Mouse (Mus musculus): Measurements from ENCODE around the gene Pnisr. TPM values are rescaled to one million over a fixed set of nuclear protein-coding genes. Genes with fewer than 3 reads are reported as not detected.

Gene Pnisr
- polyA plus RNA-seq (2016; fragmentation: Nextera tagmentation; extraction: Ambion mirVana): 109 and 151 TPM in 2 replicates

DNA sequence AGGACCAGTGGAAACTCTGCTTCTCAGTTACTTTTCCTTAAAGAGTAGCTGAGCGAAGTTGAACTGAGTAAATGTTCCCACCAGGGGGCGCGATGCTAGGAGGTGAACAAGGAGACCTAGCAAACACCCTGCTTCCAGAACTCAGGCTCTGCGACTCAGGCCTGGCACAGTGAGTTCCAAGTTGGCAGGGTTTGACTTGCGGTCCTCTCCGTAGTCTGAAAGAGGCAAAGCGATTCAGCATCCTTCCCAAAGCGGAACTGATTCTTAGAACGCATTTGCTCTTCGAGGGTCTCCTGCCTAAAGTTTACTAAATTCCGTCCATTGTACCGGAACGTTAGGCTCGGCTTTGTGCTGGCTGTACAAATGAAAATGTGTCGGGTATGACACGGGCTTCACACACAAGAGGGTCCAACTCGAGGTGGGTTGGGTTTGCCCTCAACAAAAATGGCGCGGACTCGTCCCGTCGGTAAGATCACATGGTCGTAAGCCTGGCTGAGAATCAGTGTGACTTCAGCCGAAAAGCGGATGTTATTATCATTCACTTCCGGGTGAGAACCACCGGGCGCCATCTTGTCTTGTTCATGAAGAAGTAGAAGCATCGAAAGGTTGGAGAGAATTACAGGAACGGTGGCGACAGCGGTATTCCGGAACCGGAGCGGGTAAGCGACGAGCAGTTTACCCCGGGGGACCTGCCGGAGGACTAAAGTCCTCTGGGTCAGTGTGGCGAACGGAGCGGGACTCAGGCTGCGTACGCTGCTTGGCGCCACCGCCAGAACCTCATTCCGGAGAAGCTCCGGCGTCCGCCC lies at the start of gene Pnisr:
Gene Pnisr, plus strand, starts transcription at position 103 of the 806 bp plus-strand sequence.
- H3K27ac ChIP-seq: peak within 1 kb of the TSS; percentile 99
- peaks cover 7% of the 10 kb centered on the region; the same call in 1 of the 2 replicates for H3K36me3 ChIP-seq
- no peaks in the 10 kb centered on the region for H3K9me3 ChIP-seq (replicated peaks)
- peak; percentile 93 for DNase-seq (ENCODE audit: low spot score)
- H3K4me3 ChIP-seq: peak within 1 kb of the TSS; percentile 93
- WGBS: under 1% methylated on average over 50 of the region's 50 CpGs
- H3K27me3 ChIP-seq (ENCODE audit: low read depth, poor library complexity, severe bottlenecking): no peaks in the 10 kb centered on the region
- 0 out of 2 replicates have a peak, but pooled peaks cover 4% of the 10 kb centered on the region for H3K4me1 ChIP-seq

DNA sequence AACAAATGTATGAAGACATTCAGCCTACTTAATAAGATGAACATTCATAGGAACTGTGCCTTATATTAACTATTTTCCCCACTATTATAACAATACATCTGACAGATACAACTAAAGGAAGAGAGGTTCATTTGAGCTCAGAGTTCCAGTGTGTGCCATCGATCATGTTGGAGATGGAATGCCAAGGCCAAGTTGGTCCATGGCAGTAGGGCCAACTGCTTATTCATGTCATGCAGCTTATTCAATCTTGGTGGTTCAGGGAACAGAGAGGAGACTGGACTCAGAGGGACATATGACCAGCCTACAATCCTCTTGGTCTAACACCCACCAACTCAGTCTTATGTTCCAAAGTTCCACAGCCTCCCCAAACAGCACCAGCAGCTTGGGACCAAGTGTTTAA lies 46.4 kb upstream of the Pnisr start:
- peaks cover 68% of the 10 kb centered on the region for H3K36me3 ChIP-seq
- no peaks in the 10 kb centered on the region for H3K4me1 ChIP-seq
- 93% methylated on average over 1 of the region's 1 CpGs for WGBS
- H3K9me3 ChIP-seq (replicated peaks): no peaks in the 10 kb centered on the region
- H3K4me3 ChIP-seq: no peak overlapping the region
- no peaks in the 10 kb centered on the region for H3K27me3 ChIP-seq (ENCODE audit: low read depth, poor library complexity, severe bottlenecking)
- DNase-seq (ENCODE audit: low spot score): no peak
- H3K27ac ChIP-seq: no peak overlapping the region

GRCm38 (mm10) chr4:21801620-21802019 lies 45.8 kb upstream of the Pnisr start:
- no peak overlapping the region for H3K4me3 ChIP-seq
- H3K4me1 ChIP-seq: no peaks in the 10 kb centered on the region
- no peak overlapping the region for H3K27ac ChIP-seq
- no peak for DNase-seq (ENCODE audit: low spot score)
- H3K27me3 ChIP-seq (ENCODE audit: low read depth, poor library complexity, severe bottlenecking): no peaks in the 10 kb centered on the region
- 89% methylated on average over 2 of the region's 2 CpGs for WGBS
- peaks cover 68% of the 10 kb centered on the region for H3K36me3 ChIP-seq
- H3K9me3 ChIP-seq (replicated peaks): no peaks in the 10 kb centered on the region

DNA sequence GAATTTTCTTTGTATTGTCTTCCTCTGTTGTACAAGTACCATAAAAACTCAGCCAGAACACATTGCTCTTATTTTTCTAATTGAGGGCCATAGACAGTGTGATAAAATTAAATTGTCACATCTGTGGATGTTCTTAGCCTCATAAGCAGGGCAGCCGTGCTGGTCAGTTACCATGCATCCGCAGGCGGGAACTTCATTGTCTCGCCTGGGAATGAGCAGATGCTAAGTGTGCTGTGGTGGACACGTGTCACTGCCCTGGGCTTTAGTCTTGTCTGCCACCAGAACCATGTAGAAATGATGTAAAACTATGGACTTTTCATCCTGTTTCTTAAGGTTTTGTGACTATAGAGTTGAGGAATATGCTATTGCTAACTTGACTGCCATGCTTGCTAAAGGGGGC lies 40.2 kb upstream of the Pnisr start:
- no peaks in the 10 kb centered on the region for H3K9me3 ChIP-seq (replicated peaks)
- H3K27me3 ChIP-seq (ENCODE audit: low read depth, poor library complexity, severe bottlenecking): no peaks in the 10 kb centered on the region
- H3K27ac ChIP-seq: no peak overlapping the region
- 83% methylated on average over 5 of the region's 5 CpGs for WGBS
- H3K36me3 ChIP-seq: peaks cover 58% of the 10 kb centered on the region
- no peaks in the 10 kb centered on the region for H3K4me1 ChIP-seq
- no peak for DNase-seq (ENCODE audit: low spot score)
- no peak overlapping the region for H3K4me3 ChIP-seq

- H3K9me3 ChIP-seq (replicated peaks): no peaks in the 10 kb centered on the region
- 92% methylated on average over 3 of the region's 3 CpGs for WGBS
- no peaks in the 10 kb centered on the region for H3K4me1 ChIP-seq
- no peaks in the 10 kb centered on the region for H3K27me3 ChIP-seq (ENCODE audit: low read depth, poor library complexity, severe bottlenecking)
- no peak overlapping the region for H3K27ac ChIP-seq
- H3K4me3 ChIP-seq: no peak overlapping the region
- no peak for DNase-seq (ENCODE audit: low spot score)
- H3K36me3 ChIP-seq: peaks cover 45% of the 10 kb centered on the region
Observed at GRCm38 (mm10) chr4:21810608-21811007, 36.8 kb upstream of the Pnisr start.

GRCm38 (mm10) chr4:21812635-21813034 lies 34.7 kb upstream of the Pnisr start:
- Histone ChIP-seq H3K4me1 (no peaks in the 10 kb centered on the region), H3K4me3 (no peak overlapping the region), H3K27ac (no peak overlapping the region), H3K36me3 (peaks cover 50% of the 10 kb centered on the region), H3K27me3 (ENCODE audit: low read depth, poor library complexity, severe bottlenecking) (no peaks in the 10 kb centered on the region), H3K9me3 (replicated peaks) (no peaks in the 10 kb centered on the region)
- DNase-seq (ENCODE audit: low spot score): no peak
- 93% methylated on average over 6 of the region's 6 CpGs for WGBS

DNA sequence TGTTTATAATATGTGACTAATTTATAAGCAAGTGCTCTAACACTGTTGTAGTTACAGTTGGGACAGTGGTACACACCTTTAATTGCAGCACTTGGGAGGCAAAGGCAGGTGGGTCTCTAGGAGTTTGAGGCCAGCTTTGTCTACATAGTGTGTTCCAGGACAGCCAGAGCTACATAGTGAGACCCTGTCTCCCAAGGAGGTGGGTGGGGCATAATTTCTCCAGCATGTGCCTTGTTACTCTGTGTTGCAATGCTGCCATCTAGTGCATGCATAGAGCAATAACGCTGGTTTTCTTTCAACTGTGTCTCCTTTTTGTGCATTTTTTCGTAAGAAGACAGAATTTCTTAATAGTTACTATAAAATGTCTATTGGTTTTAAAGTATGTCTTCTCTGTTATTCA lies 33.4 kb upstream of the Pnisr start:
- peak; percentile 45 for DNase-seq (ENCODE audit: low spot score)
- Histone ChIP-seq H3K27me3 (ENCODE audit: low read depth, poor library complexity, severe bottlenecking) (no peaks in the 10 kb centered on the region), H3K36me3 (peaks cover 55% of the 10 kb centered on the region), H3K4me3 (no peak overlapping the region), H3K9me3 (replicated peaks) (no peaks in the 10 kb centered on the region), H3K27ac (no peak overlapping the region), H3K4me1 (no peaks in the 10 kb centered on the region)
- WGBS: 49% methylated on average over 2 of the region's 2 CpGs

GRCm38 (mm10) chr4:21826616-21827015 lies 20.8 kb upstream of the Pnisr start:
- 90% methylated on average over 2 of the region's 2 CpGs for WGBS
- H3K9me3 ChIP-seq (replicated peaks): no peaks in the 10 kb centered on the region
- no peak overlapping the region for H3K4me3 ChIP-seq
- H3K27ac ChIP-seq: no peak overlapping the region
- no peaks in the 10 kb centered on the region for H3K4me1 ChIP-seq
- H3K36me3 ChIP-seq: peaks cover 50% of the 10 kb centered on the region
- DNase-seq (ENCODE audit: low spot score): no peak
- no peaks in the 10 kb centered on the region for H3K27me3 ChIP-seq (ENCODE audit: low read depth, poor library complexity, severe bottlenecking)

GRCm38 (mm10) chr4:21832844-21833243 lies 14.5 kb upstream of the Pnisr start:
- Histone ChIP-seq H3K4me1 (no peaks in the 10 kb centered on the region), H3K27me3 (ENCODE audit: low read depth, poor library complexity, severe bottlenecking) (no peaks in the 10 kb centered on the region), H3K36me3 (peaks cover 42% of the 10 kb centered on the region), H3K4me3 (no peak overlapping the region), H3K9me3 (replicated peaks) (no peaks in the 10 kb centered on the region), H3K27ac (no peak overlapping the region)
- 93% methylated on average over 8 of the region's 8 CpGs for WGBS
- DNase-seq (ENCODE audit: low spot score): no peak

GRCm38 (mm10) chr4:21848287-21848630 lies 876 bp downstream of the Pnisr start:
- Histone ChIP-seq H3K27ac (peak overlapping the region; percentile 99), H3K27me3 (ENCODE audit: low read depth, poor library complexity, severe bottlenecking) (no peaks in the 10 kb centered on the region), H3K4me1 (0 out of 2 replicates have a peak, but pooled peaks cover 4% of the 10 kb centered on the region), H3K4me3 (peak overlapping the region; percentile 93), H3K36me3 (peaks cover 12% of the 10 kb centered on the region; the same call in 1 of the 2 replicates), H3K9me3 (replicated peaks) (no peaks in the 10 kb centered on the region)
- DNase-seq (ENCODE audit: low spot score): peak; percentile 92
- 0% methylated on average over 24 of the region's 24 CpGs for WGBS

- Histone ChIP-seq H3K4me3 (no peak overlapping the region), H3K4me1 (no peaks in the 10 kb centered on the region), H3K27ac (no peak overlapping the region), H3K9me3 (replicated peaks) (no peaks in the 10 kb centered on the region), H3K27me3 (ENCODE audit: low read depth, poor library complexity, severe bottlenecking) (no peaks in the 10 kb centered on the region), H3K36me3 (peaks cover 92% of the 10 kb centered on the region)
- no peak for DNase-seq (ENCODE audit: low spot score)
- 82% methylated on average over 1 of the region's 1 CpGs for WGBS
Observed at GRCm38 (mm10) chr4:21857481-21857880, 10.1 kb downstream of the Pnisr start.

DNA sequence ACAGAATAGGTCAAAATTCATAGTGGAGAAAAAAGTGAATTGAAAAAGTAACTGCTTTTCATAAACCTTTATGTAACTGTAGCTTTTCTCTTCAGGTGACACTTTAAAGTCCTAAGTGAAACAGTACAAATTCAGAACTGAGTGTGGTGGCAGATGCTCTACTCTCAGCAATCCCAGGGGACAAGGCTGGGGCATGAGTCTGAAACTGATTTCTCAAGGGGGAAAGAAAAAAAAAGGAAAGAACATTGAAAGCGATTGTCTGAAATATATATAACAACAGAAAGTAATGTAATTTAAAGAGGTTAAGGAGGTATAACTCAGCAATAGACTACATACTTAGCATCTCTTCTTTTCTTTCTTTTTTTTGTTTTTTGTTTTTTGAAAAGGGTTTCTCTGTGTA lies 17.8 kb downstream of the Pnisr start:
- H3K4me3 ChIP-seq: no peak overlapping the region
- H3K36me3 ChIP-seq: peaks cover 96% of the 10 kb centered on the region
- H3K27ac ChIP-seq: no peak overlapping the region
- no peak for DNase-seq (ENCODE audit: low spot score)
- H3K27me3 ChIP-seq (ENCODE audit: low read depth, poor library complexity, severe bottlenecking): no peaks in the 10 kb centered on the region
- 100% methylated on average over 1 of the region's 1 CpGs for WGBS
- H3K9me3 ChIP-seq (replicated peaks): no peaks in the 10 kb centered on the region
- H3K4me1 ChIP-seq: no peaks in the 10 kb centered on the region

- peaks cover 32% of the 10 kb centered on the region for H3K36me3 ChIP-seq
- H3K4me1 ChIP-seq: no peaks in the 10 kb centered on the region
- WGBS: 24% methylated on average over 6 of the region's 6 CpGs
- H3K27me3 ChIP-seq (ENCODE audit: low read depth, poor library complexity, severe bottlenecking): no peaks in the 10 kb centered on the region
- no peaks in the 10 kb centered on the region for H3K9me3 ChIP-seq (replicated peaks)
- H3K4me3 ChIP-seq: peak overlapping the region; percentile 78
- DNase-seq (ENCODE audit: low spot score): no peak
- no peak overlapping the region for H3K27ac ChIP-seq
Observed at GRCm38 (mm10) chr4:21878776-21879175, 31.4 kb downstream of the Pnisr start.

Measured in limb, embryonic 10.5 days (tissue).